Mouse (Mus musculus) hematopoietic stem cell, adult 5-6 weeks (primary cell): ENCODE measurements around the gene Prcp. TPM values are rescaled to one million over a fixed set of nuclear protein-coding genes. Genes with fewer than 3 reads are reported as not detected.

Experiments
- ATAC-seq, 2 experiments: fragments of 125-278 bp in 1 of 2; replicated peaks in 1 of 2; 2 replicates each; pipeline ENCODE4 v1.8.0; 2016 to 2017; ENCODE audit warnings: inconsistent platforms in 2 of 2, mild to moderate bottlenecking in 2 of 2, moderate number of reproducible peaks in 2 of 2, low read depth in 1 of 2, moderate TSS enrichment in 1 of 2; ENCODE audit not compliant: low FRiP score in 2 of 2, poor library complexity in 2 of 2, severe bottlenecking in 2 of 2, insufficient read depth in 1 of 2, low TSS enrichment in 1 of 2
- total RNA-seq: library from RNA; stranded (forward); fragments of 172-1452, 232-1000 nt; gene quantifications from 2 replicates; pipeline ENCODE4 v1.2.3, GENCODE M21; 2017

Gene Prcp
- total RNA-seq: 38.1 and 58.5 TPM in 2 replicates

DNA sequence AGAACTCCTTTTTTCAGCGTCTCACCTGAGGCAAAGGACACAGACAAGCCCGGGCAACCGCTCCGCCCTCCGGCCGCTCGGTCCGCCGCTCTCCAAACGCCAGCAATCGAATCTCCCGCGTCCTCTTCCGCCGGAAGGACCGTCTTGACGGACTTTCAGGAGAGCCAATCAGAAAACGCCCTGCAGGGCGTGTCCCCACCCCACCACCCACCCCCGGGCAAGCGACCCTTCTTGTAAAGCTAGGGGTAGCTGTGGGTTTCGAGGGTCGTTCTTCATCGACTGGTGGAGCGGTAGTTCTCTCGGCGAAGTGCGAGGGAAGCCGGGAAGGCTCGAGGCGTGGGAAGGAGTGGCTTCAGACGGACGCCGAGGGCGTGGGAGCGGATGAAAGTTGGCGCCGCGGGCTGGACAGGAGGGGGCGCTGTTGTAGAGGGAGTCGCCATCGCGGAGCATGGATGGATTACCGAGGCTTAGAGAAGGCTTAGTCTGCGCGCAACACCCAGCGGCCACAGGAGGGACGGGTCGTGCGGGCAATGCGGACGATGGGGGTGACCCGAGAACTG lies at the start of gene Prcp, which contains the start of gene Ddias:
Gene Prcp, plus strand, starts transcription at position 355 of the 560 bp plus-strand sequence.
Gene Ddias, minus strand, starts transcription at position 132 of the 560 bp plus-strand sequence.
- peak; percentile 57 to 67 for ATAC-seq

DNA sequence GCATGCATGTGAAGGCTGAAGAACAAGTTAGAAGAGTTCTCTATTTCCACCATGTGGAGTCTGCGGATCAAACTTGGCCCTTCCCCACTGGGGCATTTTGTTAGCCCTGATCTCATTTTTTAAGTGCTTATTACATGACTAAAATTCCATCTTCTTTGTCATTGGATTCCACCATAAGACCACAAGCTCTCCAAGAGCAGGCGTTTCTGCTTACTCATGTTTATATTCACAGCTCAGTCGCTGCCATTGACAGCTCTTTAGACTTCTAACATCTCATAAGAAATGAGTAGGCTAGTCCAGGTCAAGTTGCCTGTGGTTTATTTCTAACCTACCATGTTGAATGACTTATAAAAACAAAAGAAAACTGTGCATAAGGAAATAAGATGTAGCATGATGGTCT lies 48.0 kb upstream of the Prcp start:
- no peak for ATAC-seq

DNA sequence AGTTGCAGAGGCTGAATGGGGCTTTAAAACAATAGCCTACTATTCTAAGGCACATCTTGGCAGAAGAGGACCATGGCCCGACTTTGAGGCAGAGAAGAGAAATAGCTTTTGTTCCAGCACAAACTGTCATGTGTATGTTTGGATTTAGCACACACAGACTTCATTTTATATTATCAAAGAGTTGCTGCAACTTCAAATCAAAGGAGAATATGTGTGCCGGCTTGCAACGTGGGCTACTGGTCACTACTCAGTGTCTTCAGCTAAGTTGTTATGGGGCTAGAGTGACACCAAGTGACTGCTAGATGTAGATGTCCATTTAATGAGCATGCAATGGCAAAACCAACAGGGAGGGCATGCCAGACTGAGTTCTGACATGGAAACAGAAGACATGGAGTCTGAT lies 46.3 kb upstream of the Prcp start:
- ATAC-seq: no peak

DNA sequence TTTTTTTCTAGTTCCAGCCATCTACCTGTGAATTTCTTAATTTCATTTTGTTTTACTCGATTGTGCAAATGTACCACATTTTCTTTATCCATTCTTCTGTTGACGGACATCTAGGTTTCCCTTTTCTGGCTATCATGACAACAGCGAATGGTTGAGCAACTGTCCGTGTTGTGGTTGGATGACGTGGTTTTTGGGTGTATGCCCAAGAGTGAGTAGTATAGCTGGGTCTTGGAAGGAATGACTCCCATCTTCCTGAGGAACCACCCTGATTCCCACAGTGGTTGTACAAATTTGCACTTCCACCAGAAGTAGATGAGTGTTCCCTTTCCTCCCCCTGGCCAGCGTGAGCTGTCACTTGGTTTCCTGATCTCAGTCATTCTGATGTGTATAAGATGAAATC lies 41.9 kb upstream of the Prcp start:
- peak in 1 of 2 experiments; percentile 33; a peak in 1 of 4 replicates for ATAC-seq

DNA sequence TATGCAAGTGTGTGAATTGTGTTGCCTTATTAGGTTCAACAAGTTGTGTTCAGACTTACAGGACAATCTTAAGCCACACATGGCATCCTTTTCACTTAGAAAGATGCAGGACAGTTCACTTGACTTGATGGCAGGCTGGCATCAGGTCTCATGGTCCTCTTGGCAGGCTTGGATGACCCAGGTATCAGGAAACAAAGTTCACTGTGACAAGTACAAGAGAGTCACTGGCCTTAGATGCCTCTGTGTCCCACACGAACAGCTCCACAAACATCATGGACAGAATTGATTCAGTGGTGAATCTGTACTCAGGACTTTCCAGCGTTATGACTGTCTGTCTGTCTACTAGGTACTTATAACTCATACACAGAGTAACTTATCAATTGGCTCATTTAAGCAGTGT lies 39.9 kb upstream of the Prcp start:
- no peak for ATAC-seq

DNA sequence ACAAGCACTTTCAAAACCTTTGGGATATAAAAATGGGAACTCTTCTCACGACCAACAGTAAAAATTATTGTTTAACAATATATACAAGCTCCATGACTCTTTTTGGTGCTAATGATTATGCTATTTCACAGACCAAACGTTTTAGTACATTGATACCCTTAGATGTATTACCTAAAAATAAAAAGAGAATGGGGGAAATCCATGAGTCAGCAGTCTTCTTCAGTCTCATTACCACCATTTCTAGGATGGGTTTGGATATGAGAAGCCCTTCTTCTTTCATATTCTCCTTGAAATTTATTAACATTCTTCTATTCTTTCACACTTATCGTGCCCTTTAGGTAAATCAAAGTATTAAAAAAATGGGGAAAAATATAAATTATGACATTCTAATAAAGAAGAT lies 37.8 kb upstream of the Prcp start:
- ATAC-seq: no peak

DNA sequence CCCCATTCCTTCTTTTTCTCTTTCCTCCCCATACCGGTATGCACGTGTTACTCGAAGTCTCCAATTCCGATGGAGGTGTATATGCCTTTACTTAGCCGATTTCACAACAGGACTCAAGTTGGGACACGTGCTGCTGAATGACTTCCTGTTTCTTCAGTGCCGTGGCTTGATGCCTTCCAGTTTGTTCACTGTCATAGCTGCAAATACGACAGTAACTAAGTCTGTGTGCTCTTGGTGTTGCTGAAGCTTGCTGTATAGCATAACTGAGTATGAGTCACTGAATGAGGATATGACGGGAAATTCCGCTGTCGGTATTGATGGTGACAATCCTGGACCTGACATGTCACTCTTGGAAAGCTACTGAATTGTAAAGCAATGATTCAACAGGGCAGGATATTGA lies 37.0 kb upstream of the Prcp start:
- peak; percentile 95 to 96 for ATAC-seq

DNA sequence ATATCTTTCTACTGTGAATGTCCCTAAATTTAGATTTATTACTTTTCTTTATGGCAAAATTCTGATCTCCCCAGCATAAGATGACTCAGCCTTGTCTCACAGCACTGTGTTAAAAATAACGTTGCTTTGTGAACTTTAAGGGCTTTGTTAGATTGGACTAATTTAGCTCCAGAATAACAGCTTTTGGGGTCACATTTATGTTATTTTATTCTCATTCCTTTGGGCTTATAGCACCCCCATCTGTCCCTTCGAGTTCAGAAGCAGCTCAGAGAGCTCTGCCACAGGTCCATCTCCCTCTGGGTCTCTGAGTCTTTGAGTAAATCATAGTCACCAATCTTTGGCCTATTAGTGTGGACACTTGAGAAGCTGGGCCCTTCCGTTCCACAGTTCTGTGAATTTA lies 36.4 kb upstream of the Prcp start:
- no peak for ATAC-seq

DNA sequence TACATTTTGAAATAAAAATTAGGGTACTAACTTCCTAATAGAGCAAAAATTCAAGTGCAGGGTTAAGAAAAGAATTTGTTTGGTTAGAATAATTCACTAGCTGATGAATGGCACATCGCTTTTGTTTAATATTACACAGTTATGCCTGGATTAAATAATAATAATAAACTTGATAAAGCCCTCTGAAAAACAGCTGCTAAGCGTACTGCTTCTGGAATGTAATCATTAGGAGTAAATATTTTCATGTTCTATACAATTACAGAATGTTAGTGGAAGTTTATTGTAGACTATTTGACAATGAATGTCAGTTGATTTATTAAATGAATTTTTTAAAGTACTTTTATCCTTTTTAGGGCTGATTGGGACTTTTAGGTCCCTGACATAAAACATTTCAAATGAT lies 32.0 kb upstream of the Prcp start:
- ATAC-seq: no peak

DNA sequence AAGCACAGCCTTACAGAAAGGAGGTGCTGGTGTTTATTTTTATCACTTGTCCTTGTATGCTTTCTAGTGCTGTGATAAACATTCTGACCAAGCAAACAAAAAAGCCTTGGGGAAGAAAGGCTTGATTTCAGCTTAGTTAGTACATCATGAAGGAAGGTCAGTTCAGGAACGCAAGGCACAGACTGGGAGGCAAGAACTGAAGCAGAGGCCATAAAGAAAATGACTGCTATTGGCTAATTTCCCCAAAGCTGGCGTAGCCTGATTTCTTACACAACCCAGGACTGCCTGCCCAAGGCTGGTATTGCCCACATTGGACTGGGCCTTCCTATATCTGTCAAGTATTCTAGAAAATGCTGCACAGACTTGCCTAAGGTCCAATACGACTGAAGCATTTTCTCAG lies 26.0 kb upstream of the Prcp start:
- ATAC-seq: no peak

DNA sequence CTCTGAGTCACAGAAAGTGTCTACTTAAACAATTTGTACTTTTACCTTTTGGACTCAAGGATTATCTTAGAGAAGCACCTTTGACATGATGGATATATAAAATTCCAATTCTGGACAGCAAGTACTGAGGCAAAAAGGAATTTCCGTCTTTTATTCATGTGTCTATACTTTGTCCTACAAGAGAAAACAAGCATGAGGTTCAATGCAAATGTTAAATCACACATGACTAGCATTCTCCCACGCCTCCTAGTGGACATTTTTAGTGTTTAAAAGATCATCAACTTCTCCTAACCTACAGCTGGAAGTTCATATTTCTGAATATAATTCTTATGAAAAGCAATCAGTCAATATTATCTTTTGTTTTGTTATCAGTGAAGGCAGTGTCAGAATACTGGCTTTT lies 7.7 kb upstream of the Prcp start:
- ATAC-seq: peak; percentile 56 to 60; a peak in 2 of 4 replicates

DNA sequence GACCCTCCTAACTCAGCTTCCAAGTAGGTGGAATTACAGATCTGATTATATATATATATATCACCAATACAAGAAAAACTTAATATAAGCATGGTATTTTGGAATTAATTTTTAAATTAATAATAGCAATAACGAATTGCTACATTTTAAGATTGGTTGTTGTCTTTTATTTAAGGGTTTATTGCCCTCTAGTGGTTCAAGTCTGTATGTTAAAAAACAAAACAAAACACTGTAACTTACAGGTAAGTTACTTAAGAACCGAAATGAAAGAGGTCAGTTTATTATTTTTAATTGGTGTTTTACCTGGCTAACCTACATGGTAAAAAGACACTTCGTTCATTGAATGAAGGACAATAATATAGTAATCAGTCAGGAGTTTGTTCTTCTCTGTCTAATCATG lies 4.1 kb upstream of the Prcp start:
- no peak for ATAC-seq

DNA sequence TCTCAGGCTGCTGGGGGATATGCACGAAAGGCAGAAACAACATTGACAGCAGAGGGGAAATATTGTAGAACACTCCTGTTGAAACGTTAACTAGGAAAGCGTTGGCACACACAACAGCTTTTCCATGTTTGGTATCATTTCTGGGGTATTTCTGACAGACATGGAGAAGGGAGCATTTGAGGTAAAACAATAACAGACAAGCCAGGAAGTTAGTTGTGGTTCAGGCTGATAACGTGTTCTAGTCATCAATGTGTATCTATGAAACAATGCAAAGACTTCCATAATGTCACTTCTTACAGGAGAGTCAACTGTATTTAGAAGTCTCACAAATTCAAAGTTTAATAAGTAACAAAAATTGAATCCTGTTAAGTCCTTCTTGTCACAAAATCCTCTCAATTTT lies 2.7 kb upstream of the Prcp start:
- ATAC-seq: no peak

DNA sequence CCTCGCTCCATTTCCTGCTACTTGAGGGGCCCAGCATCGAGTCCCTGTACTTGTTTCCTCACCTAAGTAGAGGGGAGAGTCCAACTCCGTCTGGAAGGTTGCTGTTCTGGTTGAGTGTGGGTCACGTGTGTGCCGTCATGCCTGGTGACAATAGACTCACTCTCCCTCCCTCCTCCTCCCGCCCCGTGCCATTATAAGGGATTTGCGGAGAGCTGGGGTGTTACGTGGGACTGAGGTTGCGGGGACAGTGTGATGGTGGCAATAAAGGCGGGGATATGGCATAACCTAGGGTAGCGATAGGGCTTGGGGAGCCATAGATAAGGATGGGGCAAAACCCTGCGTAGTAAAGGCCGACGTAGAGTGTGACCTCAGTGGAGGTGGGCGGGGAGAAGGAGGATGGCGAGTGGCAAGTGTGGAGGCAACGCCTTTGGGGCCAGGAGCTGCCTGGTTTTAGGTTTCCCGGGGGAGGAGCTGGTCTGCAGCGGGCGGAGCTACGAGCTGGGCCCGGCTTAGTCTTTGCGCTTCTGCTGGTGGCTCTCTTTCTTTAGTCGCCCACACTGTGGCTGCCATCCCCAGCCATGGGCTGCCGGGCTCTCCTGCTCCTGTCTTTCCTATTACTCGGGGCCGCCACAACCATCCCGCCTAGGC lies 615 bp downstream of the Prcp start:
- ATAC-seq: peak; percentile 78 to 81

DNA sequence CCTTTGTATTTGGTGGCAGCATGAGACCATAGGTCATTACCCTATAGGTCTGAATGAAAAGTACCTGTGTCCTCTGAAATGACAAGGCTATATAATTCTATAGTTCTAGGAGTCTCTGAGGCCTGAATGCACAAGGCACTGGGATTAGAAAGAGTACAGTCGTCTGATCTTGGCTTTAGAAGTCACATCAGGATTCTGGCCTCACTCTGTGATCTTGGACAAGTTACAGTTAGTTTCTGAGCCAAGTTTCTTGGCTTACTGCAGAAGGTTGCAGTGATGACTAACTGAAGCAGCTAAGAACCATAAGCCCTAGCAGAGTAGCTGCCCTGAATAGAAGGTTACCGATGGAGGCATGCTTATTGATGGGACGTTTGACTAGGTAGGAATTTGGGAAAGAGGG lies 1.8 kb downstream of the Prcp start:
- no peak for ATAC-seq

DNA sequence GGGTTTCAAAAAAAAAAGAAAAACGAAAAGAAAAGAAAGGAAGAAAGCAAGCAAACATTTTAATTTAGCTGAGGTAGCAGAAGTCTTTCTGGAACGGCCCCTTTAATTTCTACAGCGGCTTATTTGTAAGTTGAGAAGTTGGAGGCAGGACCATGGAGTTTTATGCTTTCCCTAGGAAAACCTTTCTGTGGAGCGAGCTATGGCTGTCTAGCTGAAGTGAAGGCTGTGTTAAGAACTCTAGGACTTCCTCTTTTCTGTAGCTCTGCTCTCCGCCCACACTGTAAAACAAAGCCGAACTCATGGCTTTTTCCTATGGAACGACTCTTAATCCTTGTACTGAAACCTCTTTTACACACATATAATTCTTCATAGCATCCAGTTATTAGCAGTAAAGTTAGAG lies 2.3 kb downstream of the Prcp start:
- ATAC-seq: no peak; a peak in 1 of 4 replicates

DNA sequence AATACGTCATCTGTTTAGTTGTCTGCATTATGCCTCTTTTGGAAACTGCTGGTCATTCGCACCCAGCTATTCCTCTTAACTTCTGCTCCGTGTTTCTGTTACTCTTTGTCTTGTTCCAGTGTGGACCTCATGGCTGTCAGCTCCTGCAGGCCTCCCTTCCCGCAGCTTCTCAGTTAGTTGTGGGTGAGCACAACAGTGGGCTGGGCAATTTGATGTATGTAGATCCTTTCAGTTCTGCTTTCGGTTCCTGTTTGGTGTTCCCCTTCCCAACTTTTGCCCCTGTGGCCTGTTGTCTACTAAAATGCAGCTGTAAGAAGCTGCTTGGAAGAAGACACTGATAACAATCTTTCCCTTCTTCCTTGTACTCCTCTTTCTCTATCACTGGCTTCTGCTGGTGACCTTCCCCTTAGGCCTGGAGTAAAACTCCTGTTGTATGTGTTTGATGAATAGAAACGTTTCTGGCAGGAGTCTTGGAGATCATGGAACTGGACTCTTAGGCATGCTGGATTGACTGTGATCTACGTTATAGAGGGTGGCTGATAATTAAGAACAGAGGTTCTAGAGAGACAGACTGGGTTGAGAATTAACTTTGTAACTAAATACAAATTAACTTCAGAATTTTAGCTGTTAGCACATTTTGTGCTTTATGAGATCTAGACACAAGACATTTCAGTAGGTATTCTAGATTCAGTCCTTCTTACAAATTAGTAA lies 4.5 kb downstream of the Prcp start:
- ATAC-seq: peak; percentile 5 to 16; a peak in 1 of 4 replicates

DNA sequence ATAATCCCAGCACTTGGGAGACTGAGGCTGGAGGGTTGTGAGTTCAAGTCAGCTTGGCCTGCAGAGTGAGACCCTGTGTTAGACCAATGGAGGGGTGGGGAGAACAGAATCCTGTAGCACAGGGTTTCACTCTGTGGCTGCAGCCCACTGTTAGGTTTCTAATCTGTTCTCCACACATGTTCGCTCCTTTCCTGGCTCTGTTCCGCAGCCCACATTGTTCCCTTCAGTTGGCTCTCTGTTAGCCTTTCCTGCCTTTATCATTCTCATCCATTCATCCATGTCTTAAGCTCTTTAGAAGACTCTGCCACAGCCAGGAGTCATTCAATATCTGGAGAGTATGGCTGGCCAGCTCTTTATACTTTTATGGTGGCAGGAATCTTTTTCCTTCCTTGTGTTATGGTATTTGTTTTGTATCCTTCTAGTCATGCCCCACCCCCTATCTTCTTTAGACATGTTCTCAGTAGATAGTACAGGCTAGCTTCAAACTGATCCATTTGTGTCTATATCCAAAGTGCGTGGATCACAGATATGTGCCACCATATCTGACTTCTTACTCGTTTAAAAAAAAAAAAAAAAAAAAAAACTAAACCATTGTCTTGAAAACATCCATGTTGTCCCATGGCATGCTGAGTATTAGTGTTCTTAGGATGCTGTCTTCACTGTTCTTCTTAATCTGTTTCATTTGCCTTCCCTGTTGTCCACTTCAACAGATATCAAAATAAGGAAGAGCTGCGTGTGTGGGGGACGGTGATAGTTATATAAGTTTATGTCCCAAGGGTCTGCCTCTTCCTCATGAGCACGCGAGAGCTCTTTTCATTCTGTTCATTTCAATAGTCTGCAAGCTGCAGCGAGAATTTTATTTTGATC lies 9.8 kb downstream of the Prcp start:
- peak; percentile 14 to 60; a peak in 2 of 4 replicates for ATAC-seq
